Mouse (Mus musculus) intestine, embryonic 14.5 days (tissue): ENCODE measurements at regions not wholly inside any gene's neighbourhood (a gene's known extent, or its start where the extent isn't known, plus 50 kb on each side); places are given as distances from the start of the nearest gene placed in this dataset.

Experiments
- ATAC-seq: fragments of 200-750 bp; cut with Nextera tagmentation; replicated peaks from 2 replicates; pipeline ENCODE4 v1.8.0; 2017; ENCODE audit warnings: low read depth, moderate number of reproducible peaks, moderate TSS enrichment, moderate library complexity; ENCODE audit not compliant: low FRiP score, low TSS enrichment
- DNase-seq: peaks from one replicate; pipeline ENCODE4 v3.0.0-alpha.2; 2018; ENCODE audit warnings: low spot score
- H3K27ac ChIP-seq: fragments of 300-500 bp; sonication (generic); 2 replicates; pipeline ENCODE4 v1.5.1; 2014; ENCODE audit warnings: low read depth, mild to moderate bottlenecking, control low read depth
- H3K27me3 ChIP-seq: fragments of 300-500 bp; sonication (generic); replicated peaks from 2 replicates; pipeline ENCODE4 v1.6.1; 2014; ENCODE audit warnings: low read length, control low read depth; ENCODE audit not compliant: control insufficient read depth, insufficient read depth
- H3K36me3 ChIP-seq: fragments of 300-500 bp; sonication (generic); 2 replicates; pipeline ENCODE4 v1.6.1; 2014; ENCODE audit warnings: low read length, control low read depth; ENCODE audit not compliant: control insufficient read depth, insufficient read depth
- H3K4me1 ChIP-seq: fragments of 300-500 bp; sonication (generic); replicated peaks from 2 replicates; pipeline ENCODE4 v1.6.1; 2014; ENCODE audit warnings: low read length, control low read depth, mixed read lengths; ENCODE audit not compliant: control insufficient read depth, insufficient read depth
- H3K4me2 ChIP-seq: fragments of 300-500 bp; sonication (generic); 2 replicates; pipeline ENCODE4 v1.6.1; 2014; ENCODE audit warnings: low read length
- H3K4me3 ChIP-seq: fragments of 300-500 bp; sonication (generic); 2 replicates; pipeline ENCODE4 v1.5.1; 2014; ENCODE audit warnings: low read depth, low read length, control low read depth, mixed read lengths
- H3K9ac ChIP-seq: fragments of 300-500 bp; sonication (generic); 2 replicates; pipeline ENCODE4 v1.6.1; 2014; ENCODE audit warnings: mild to moderate bottlenecking, low read length
- H3K9me3 ChIP-seq: fragments of 300-500 bp; sonication (generic); 2 replicates; pipeline ENCODE4 v1.6.1; 2016; ENCODE audit warnings: low read length, control low read depth; ENCODE audit not compliant: control insufficient read depth
- WGBS: fragments of 180-500 bp; shearing (Covaris S2); extraction: QIAGEN DNeasy Blood & Tissue Kit; methylation state at CpG from one replicate; pipeline ENCODE4 v1.1.7; 2014; 5-methylcytosine and 5-hydroxymethylcytosine counted together

- Histone ChIP-seq H3K36me3 (no peaks in the 10 kb centered on the region), H3K9ac (no peak overlapping the region), H3K27ac (no peak overlapping the region), H3K9me3 (no peaks in the 10 kb centered on the region), H3K4me2 (no peak overlapping the region), H3K27me3 (no peaks in the 10 kb centered on the region), H3K4me1 (peaks cover 5% of the 10 kb centered on the region; the same call in 1 of the 2 replicates), H3K4me3 (no peak overlapping the region)
- ATAC-seq (no peak), DNase-seq (no peak)
- WGBS: 86% methylated on average over 2 of the region's 2 CpGs
Measured at GRCm38 (mm10) chr6:12140596-12140995, 233.0 kb downstream of the Phf14 start.

- ATAC-seq (no peak), DNase-seq (no peak)
- 75% methylated on average over 3 of the region's 3 CpGs for WGBS
- Histone ChIP-seq H3K9me3 (no peaks in the 10 kb centered on the region), H3K27ac (no peak overlapping the region), H3K4me1 (peaks cover 5% of the 10 kb centered on the region; the same call in 1 of the 2 replicates), H3K4me2 (no peak overlapping the region), H3K27me3 (no peaks in the 10 kb centered on the region), H3K36me3 (no peaks in the 10 kb centered on the region), H3K4me3 (no peak overlapping the region), H3K9ac (no peak overlapping the region)
Measured at GRCm38 (mm10) chr6:12145216-12145615, 237.6 kb downstream of the Phf14 start.

- Histone ChIP-seq H3K27me3 (no peaks in the 10 kb centered on the region), H3K36me3 (no peaks in the 10 kb centered on the region), H3K4me1 (no peaks in the 10 kb centered on the region), H3K9me3 (no peaks in the 10 kb centered on the region), H3K4me3 (no peak overlapping the region), H3K4me2 (no peak overlapping the region), H3K9ac (no peak overlapping the region), H3K27ac (no peak overlapping the region)
- ATAC-seq (no peak), DNase-seq (no peak)
- 50% methylated on average over 3 of the region's 3 CpGs for WGBS
Measured at GRCm38 (mm10) chr6:12150613-12151333, 243.2 kb downstream of the Phf14 start.

GRCm38 (mm10) chr6:12163971-12164370 is 256.4 kb downstream of the Phf14 start:
- H3K4me1 ChIP-seq: no peaks in the 10 kb centered on the region
- no peaks in the 10 kb centered on the region for H3K36me3 ChIP-seq
- ATAC-seq (no peak), DNase-seq (no peak)
- no peaks in the 10 kb centered on the region for H3K27me3 ChIP-seq
- H3K9ac ChIP-seq: no peak overlapping the region
- no peaks in the 10 kb centered on the region for H3K9me3 ChIP-seq
- H3K27ac ChIP-seq: no peak overlapping the region
- H3K4me3 ChIP-seq: no peak overlapping the region
- WGBS: 77% methylated on average over 1 of the region's 1 CpGs
- H3K4me2 ChIP-seq: no peak overlapping the region

- no peaks in the 10 kb centered on the region for H3K36me3 ChIP-seq
- DNase-seq (no peak), ATAC-seq (no peak)
- no peaks in the 10 kb centered on the region for H3K27me3 ChIP-seq
- H3K4me3 ChIP-seq: no peak overlapping the region
- H3K9me3 ChIP-seq: no peaks in the 10 kb centered on the region
- no peaks in the 10 kb centered on the region for H3K4me1 ChIP-seq
- 78% methylated on average over 1 of the region's 1 CpGs for WGBS
- H3K9ac ChIP-seq: no peak overlapping the region
- H3K4me2 ChIP-seq: no peak overlapping the region
- no peak overlapping the region for H3K27ac ChIP-seq
Measured at GRCm38 (mm10) chr6:12168533-12168932, 260.9 kb downstream of the Phf14 start.

- Histone ChIP-seq H3K4me2 (no peak overlapping the region), H3K4me3 (no peak overlapping the region), H3K9me3 (no peaks in the 10 kb centered on the region), H3K27me3 (no peaks in the 10 kb centered on the region), H3K36me3 (no peaks in the 10 kb centered on the region), H3K9ac (no peak overlapping the region), H3K4me1 (no peaks in the 10 kb centered on the region), H3K27ac (no peak overlapping the region)
- 72% methylated on average over 7 of the region's 7 CpGs for WGBS
- DNase-seq (no peak), ATAC-seq (no peak)
Measured at GRCm38 (mm10) chr6:12169431-12169830, 261.8 kb downstream of the Phf14 start.

GRCm38 (mm10) chr6:12170722-12171121 is 263.1 kb downstream of the Phf14 start:
- Histone ChIP-seq H3K36me3 (no peaks in the 10 kb centered on the region), H3K9me3 (no peaks in the 10 kb centered on the region), H3K4me3 (no peak overlapping the region), H3K9ac (no peak overlapping the region), H3K27me3 (no peaks in the 10 kb centered on the region), H3K27ac (no peak overlapping the region), H3K4me2 (no peak overlapping the region), H3K4me1 (no peaks in the 10 kb centered on the region)
- ATAC-seq (no peak), DNase-seq (no peak)
- WGBS: 85% methylated on average over 4 of the region's 4 CpGs

- no peaks in the 10 kb centered on the region for H3K4me1 ChIP-seq
- H3K4me2 ChIP-seq: no peak overlapping the region
- no peak overlapping the region for H3K9ac ChIP-seq
- H3K27me3 ChIP-seq: no peaks in the 10 kb centered on the region
- 58% methylated on average over 2 of the region's 2 CpGs for WGBS
- no peaks in the 10 kb centered on the region for H3K36me3 ChIP-seq
- DNase-seq (no peak), ATAC-seq (no peak)
- H3K4me3 ChIP-seq: no peak overlapping the region
- H3K9me3 ChIP-seq: no peaks in the 10 kb centered on the region
- H3K27ac ChIP-seq: no peak overlapping the region
Measured at GRCm38 (mm10) chr6:12171189-12171588, 263.6 kb downstream of the Phf14 start.

GRCm38 (mm10) chr6:12177996-12178395 is 270.4 kb downstream of the Phf14 start:
- ATAC-seq: no peak
- H3K27ac ChIP-seq: no peak overlapping the region
- H3K4me3 ChIP-seq: no peak overlapping the region
- H3K9ac ChIP-seq: no peak overlapping the region
- no peak overlapping the region for H3K4me2 ChIP-seq
- no peaks in the 10 kb centered on the region for H3K9me3 ChIP-seq
- H3K4me1 ChIP-seq: no peaks in the 10 kb centered on the region
- no peaks in the 10 kb centered on the region for H3K27me3 ChIP-seq
- H3K36me3 ChIP-seq: no peaks in the 10 kb centered on the region
- DNase-seq: no peak
